Mouse (Mus musculus): Measurements from ENCODE around the gene Zfp839. TPM values are rescaled to one million over a fixed set of nuclear protein-coding genes. Genes with fewer than 3 reads are reported as not detected.

Zfp839 gene
- total and polyA plus RNA-seq, 2 experiments = 4.0 to 4.8 TPM

DNA sequence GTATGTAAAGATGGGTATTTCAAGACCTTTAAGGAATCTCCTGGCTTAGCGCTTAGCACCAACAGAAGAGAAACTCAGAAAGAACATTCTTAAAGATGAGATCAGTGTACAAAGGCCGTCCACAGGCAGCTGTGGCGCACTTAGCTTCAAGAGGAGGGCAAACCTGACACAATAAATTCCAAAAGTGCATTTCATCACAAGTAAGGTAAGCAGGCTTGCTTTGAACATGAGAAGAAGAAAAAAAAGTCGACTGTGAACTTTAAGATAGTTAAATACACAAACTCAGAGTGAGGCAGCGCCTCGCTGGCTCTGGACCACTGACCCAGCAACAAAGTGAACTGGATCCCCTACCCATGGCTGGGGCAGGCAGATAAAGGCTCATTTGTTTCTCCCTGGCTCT is 13.3 kb upstream of the Zfp839 start:
- Histone ChIP-seq H3K27ac (replicated peaks; ENCODE audit: insufficient read depth, low read depth, low read length) (no peak overlapping the region), H3K4me1 (ENCODE audit: control insufficient read depth, insufficient read depth, low read length) (no peaks in the 10 kb centered on the region)

GRCm38 (mm10) chr12:110837192-110837841 is 12.7 kb upstream of the Zfp839 start:
- Histone ChIP-seq H3K4me3 (ENCODE audit: insufficient read depth, low read depth, low read length) (no peak overlapping the region), H3K4me1 (ENCODE audit: control insufficient read depth, insufficient read depth, low read length) (no peaks in the 10 kb centered on the region), H3K79me2 (ENCODE audit: control insufficient read depth, insufficient read depth, low read length) (no peaks in the 10 kb centered on the region), H3K27ac (replicated peaks; ENCODE audit: insufficient read depth, low read depth, low read length) (no peak overlapping the region), H3K9ac (ENCODE audit: low read depth, low read length) (no peak overlapping the region), H3K36me3 (ENCODE audit: control insufficient read depth, insufficient read depth, low read length) (no peaks in the 10 kb centered on the region), H3K27me3 (ENCODE audit: control insufficient read depth, insufficient read depth, low read length) (no peaks in the 10 kb centered on the region)
- DNase-seq (ENCODE audit: extremely low read depth, low read depth, low spot score) = no peak
- 55% methylated on average over 5 of the region's 5 CpGs for WGBS
- TF ChIP-seq CTCF (IDR thresholded peaks at IDR 0.05; ENCODE audit: low read depth, low read length) = no peak
- TF ChIP-seq POLR2A (IDR thresholded peaks at IDR 0.05; ENCODE audit: extremely low read depth, insufficient read depth, low read length) = no peak

More for the DNA sequence above, 13.3 kb upstream of the Zfp839 start:
- no peaks in the 10 kb centered on the region for H3K36me3 ChIP-seq (ENCODE audit: control insufficient read depth, insufficient read depth, low read length)
- H3K4me3 ChIP-seq (ENCODE audit: insufficient read depth, low read depth, low read length) = no peak overlapping the region
- 66% methylated on average over 6 of the region's 6 CpGs for WGBS
- H3K9ac ChIP-seq (ENCODE audit: low read depth, low read length) = no peak overlapping the region
- no peaks in the 10 kb centered on the region for H3K27me3 ChIP-seq (ENCODE audit: control insufficient read depth, insufficient read depth, low read length)
- no peak for DNase-seq (ENCODE audit: extremely low read depth, low read depth, low spot score)
- no peaks in the 10 kb centered on the region for H3K79me2 ChIP-seq (ENCODE audit: control insufficient read depth, insufficient read depth, low read length)
- no peak for TF ChIP-seq POLR2A (IDR thresholded peaks at IDR 0.05; ENCODE audit: extremely low read depth, insufficient read depth, low read length)
- TF ChIP-seq CTCF (IDR thresholded peaks at IDR 0.05; ENCODE audit: low read depth, low read length) = no peak

DNA sequence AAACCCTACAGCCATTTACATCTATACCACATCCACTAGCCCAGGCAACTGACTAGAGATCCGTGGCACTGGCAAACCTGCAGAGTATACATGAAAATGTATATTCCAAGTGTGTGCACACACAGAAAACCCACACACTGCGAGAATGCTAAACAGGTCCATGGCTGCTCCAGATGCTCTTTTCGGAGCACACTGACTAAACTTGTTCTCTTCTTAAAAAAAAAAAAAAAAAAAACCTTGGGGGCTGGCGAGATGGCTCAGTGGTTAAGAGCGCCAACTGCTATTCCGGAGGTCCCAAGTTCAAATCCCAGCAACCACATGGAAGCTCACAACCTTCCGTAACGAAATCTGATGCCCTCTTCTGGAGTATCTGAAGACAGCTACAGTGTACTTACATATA is 12.2 kb upstream of the Zfp839 start:
- Histone ChIP-seq H3K4me1 (ENCODE audit: control insufficient read depth, insufficient read depth, low read length) (no peaks in the 10 kb centered on the region), H3K4me3 (ENCODE audit: insufficient read depth, low read depth, low read length) (no peak overlapping the region), H3K27me3 (ENCODE audit: control insufficient read depth, insufficient read depth, low read length) (no peaks in the 10 kb centered on the region), H3K79me2 (ENCODE audit: control insufficient read depth, insufficient read depth, low read length) (no peaks in the 10 kb centered on the region), H3K36me3 (ENCODE audit: control insufficient read depth, insufficient read depth, low read length) (no peaks in the 10 kb centered on the region), H3K9ac (ENCODE audit: low read depth, low read length) (no peak overlapping the region), H3K27ac (replicated peaks; ENCODE audit: insufficient read depth, low read depth, low read length) (no peak overlapping the region)
- no peak for DNase-seq (ENCODE audit: extremely low read depth, low read depth, low spot score)
- 93% methylated on average over 8 of the region's 8 CpGs for WGBS
- TF ChIP-seq POLR2A (IDR thresholded peaks at IDR 0.05; ENCODE audit: extremely low read depth, insufficient read depth, low read length) (no peak), CTCF (IDR thresholded peaks at IDR 0.05; ENCODE audit: low read depth, low read length) (no peak)

DNA sequence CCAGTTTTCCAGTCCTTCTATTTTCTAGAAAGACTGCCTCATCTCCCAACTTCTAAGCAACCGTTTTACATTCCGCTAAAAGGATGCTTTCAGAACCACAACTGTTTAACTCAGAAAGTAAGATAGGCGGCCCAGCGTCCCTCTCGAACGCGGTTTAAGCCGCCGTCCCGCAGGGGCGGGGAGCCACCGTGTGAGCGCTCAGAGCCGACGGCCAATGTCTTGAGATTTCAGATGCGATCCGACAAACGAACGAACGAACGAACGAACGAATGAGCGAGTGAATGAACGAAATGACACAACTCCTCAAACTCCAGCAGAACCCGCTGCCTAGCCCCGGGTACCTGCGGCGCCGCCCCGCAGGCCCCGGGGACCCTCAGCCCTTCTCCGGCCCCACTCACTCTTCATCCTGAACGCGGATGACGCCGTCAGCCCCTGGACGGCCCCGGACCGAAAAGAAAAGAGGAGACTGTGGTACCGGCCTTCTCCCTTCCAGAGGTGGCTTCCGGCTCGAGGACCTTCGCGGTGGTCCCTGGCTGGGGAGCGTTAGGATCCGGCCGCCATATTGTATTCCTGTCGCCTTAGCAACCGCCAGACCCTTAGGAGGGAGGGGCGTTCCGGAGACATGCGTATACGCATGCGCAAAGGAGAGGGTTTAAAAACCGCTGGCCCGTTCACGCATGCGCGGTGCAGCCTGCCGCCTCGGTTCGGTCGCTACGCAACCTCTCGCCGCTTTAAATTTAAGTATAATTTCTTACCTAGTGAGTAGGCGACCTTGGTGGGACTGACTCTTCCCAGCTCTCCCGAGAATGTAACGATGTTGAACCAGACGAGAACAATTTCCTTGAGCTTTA is 9.5 kb upstream of the Zfp839 start, which contains the start of gene Mok:
Gene Mok, minus strand, starts transcription at position 592 of the 851 bp plus-strand sequence.
- WGBS = under 1% methylated on average over 71 of the region's 71 CpGs
- H3K4me1 ChIP-seq (ENCODE audit: control insufficient read depth, insufficient read depth, low read length) = peaks cover 2% of the 10 kb centered on the region; the same call in 1 of the 2 replicates
- H3K27ac ChIP-seq (replicated peaks; ENCODE audit: insufficient read depth, low read depth, low read length) = no peak within 1 kb of the TSS
- peak within 1 kb of the TSS; percentile 65 for H3K4me3 ChIP-seq (ENCODE audit: insufficient read depth, low read depth, low read length)
- no peak for TF ChIP-seq POLR2A (IDR thresholded peaks at IDR 0.05; ENCODE audit: extremely low read depth, insufficient read depth, low read length)
- TF ChIP-seq CTCF (IDR thresholded peaks at IDR 0.05; ENCODE audit: low read depth, low read length) = no peak
- H3K9ac ChIP-seq (ENCODE audit: low read depth, low read length) = peak within 1 kb of the TSS; percentile 48
- no peaks in the 10 kb centered on the region for H3K27me3 ChIP-seq (ENCODE audit: control insufficient read depth, insufficient read depth, low read length)
- H3K79me2 ChIP-seq (ENCODE audit: control insufficient read depth, insufficient read depth, low read length) = no peaks in the 10 kb centered on the region
- peak; percentile 70 for DNase-seq (ENCODE audit: extremely low read depth, low read depth, low spot score)
- H3K36me3 ChIP-seq (ENCODE audit: control insufficient read depth, insufficient read depth, low read length) = no peaks in the 10 kb centered on the region

DNA sequence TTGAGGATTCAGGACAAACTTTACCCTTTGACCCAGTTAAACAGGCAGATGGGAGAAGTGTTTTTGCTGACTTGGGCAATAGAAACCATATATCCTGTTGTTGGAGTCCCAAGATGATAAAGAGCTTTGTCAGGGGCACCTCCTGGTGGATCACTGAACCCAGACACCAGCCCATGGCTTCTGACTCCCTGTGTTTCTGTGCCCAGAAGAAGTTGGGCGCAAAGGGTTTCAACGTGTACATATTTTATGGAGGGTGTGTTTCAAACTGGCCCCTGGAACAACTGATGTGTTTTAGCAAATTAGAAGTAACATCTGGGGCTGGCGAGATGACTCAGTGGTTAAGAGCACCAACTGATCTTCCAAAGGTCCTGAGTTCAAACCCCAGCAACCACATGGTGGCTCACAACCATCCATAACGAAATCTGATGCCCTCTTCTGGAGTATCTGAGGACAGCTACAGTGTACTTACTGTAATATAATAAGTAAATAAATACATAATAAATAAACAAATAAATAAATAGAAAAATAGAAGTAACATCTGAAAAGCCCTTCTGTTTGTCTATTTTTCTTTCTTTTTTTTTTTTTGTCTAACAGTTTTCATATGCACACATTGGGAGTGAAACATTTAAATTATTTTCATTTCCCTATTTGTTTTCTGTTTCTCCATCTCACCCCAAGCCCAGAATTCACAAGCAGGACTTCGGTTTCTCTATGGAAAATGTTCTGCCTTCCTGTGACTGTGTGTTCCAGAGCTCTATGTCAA is 8.1 kb upstream of the Zfp839 start:
- Histone ChIP-seq H3K36me3 (ENCODE audit: control insufficient read depth, insufficient read depth, low read length) (no peaks in the 10 kb centered on the region), H3K4me3 (ENCODE audit: insufficient read depth, low read depth, low read length) (no peak overlapping the region), H3K27ac (replicated peaks; ENCODE audit: insufficient read depth, low read depth, low read length) (no peak overlapping the region), H3K79me2 (ENCODE audit: control insufficient read depth, insufficient read depth, low read length) (no peaks in the 10 kb centered on the region), H3K4me1 (ENCODE audit: control insufficient read depth, insufficient read depth, low read length) (peaks cover 2% of the 10 kb centered on the region; the same call in 1 of the 2 replicates), H3K9ac (ENCODE audit: low read depth, low read length) (no peak overlapping the region), H3K27me3 (ENCODE audit: control insufficient read depth, insufficient read depth, low read length) (no peaks in the 10 kb centered on the region)
- no peak for DNase-seq (ENCODE audit: extremely low read depth, low read depth, low spot score)
- TF ChIP-seq POLR2A (IDR thresholded peaks at IDR 0.05; ENCODE audit: extremely low read depth, insufficient read depth, low read length) (no peak), CTCF (IDR thresholded peaks at IDR 0.05; ENCODE audit: low read depth, low read length) (no peak)
- 75% methylated on average over 5 of the region's 5 CpGs for WGBS
